Mouse (Mus musculus): Measurements from ENCODE around the gene 1600002K03Rik.

The 1600002K03Rik gene

GRCm38 (mm10) chr10:80169070-80169469 is 3.7 kb upstream of the 1600002K03Rik start:
- DNase-seq = peak; percentile 43

DNA sequence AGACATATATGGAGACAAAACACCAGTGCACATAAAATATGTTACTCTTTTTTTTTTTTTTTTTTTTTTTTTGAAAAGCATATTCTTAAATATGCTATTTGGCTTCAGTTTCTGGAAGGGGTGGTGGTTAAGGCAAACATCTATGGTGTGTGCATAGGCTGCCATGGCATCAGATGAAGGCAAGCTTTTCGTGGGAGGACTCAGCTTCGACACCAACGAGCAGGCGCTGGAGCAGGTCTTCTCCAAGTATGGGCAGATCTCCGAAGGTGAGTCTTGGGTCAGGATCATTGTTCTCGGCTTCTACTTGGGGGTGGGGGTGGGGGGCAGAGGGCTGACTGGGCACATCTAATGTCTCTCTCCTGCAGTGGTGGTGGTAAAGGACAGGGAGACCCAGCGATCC is 3.1 kb upstream of the 1600002K03Rik start:
- DNase-seq = peak; percentile 49

GRCm38 (mm10) chr10:80170052-80170451 is 2.7 kb upstream of the 1600002K03Rik start:
- DNase-seq = peak; percentile 66

GRCm38 (mm10) chr10:80170601-80171021 is 2.1 kb upstream of the 1600002K03Rik start:
- DNase-seq = peak; percentile 65

DNA sequence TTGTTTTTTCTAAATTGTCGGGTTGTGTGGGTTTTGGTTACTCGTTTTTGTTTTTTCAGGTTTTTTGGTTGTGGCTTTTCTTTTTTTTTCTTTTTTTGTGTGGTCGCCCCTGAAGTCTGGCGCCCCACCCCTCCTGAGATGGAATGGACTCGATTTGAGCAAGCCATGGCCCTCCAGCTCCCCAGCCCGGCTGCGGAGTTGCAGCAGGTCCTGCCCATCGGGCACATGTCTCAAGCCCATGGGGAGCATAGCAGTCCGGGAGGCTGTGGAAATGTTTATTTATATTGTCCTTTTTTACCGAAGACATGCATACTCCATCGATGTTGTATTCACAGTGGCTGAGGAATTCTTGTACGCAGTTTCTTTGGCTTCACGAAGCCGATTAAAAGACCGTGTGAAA is 1.5 kb upstream of the 1600002K03Rik start:
- peak; percentile 50 for DNase-seq

DNA sequence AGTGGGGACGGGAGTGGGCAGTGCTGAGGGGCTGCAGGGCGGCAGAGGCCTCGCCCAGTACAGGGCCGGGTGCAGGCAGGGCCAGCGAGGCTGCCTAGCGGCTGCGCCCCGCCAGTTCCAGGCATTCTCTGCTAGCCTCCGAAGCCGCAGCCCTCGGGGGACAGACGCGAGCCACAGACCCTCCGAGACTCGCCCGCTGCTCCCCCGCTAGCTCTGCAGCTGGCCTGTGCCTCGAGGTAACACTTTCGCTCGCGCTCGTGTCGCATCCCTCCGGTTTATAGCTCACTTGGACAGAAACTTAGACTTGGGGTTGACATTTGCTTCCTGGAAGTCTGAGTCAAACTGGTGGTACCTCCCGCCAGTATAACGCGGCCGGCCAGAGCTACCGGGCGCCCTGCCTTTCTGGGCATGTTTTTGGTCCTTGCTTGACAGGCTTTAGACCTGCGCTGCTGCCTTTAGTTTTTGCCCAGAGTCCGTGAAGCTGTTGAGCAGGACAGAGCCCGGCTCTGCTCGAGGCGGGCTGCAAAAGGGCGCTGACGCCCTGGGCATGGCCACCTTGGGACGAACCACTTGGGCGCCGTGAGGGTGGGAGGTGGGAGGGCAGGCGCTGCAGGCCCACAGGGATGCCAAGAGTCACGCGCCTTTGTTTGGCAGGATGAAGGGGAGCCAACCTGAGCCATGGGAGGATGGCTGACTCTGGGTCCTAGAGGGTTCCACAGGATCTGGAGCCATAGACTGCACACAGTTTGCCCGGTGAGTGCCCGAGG is 801 bp upstream of the 1600002K03Rik start:
- DNase-seq = peak; percentile 65

DNA sequence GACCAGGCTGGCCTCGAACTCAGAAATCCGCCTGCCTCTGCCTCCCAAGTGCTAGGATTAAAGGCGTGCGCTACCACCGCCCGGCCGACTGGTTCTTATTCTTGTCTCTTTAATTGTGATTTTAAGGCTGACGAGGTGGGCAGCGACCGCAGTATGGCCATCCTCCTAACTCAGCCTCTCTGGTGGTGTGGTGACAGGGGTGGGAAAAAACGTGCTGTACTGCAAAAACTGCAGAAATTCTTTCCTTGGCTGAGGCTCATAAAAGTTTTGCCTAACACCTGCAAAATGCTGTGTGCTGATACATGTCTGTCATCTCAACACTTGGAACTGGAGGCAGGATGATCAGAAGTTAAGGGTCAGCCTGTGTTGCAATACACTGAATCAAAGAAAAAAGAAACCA is 614 bp downstream of the 1600002K03Rik start:
- peak; percentile 58 for DNase-seq

DNA sequence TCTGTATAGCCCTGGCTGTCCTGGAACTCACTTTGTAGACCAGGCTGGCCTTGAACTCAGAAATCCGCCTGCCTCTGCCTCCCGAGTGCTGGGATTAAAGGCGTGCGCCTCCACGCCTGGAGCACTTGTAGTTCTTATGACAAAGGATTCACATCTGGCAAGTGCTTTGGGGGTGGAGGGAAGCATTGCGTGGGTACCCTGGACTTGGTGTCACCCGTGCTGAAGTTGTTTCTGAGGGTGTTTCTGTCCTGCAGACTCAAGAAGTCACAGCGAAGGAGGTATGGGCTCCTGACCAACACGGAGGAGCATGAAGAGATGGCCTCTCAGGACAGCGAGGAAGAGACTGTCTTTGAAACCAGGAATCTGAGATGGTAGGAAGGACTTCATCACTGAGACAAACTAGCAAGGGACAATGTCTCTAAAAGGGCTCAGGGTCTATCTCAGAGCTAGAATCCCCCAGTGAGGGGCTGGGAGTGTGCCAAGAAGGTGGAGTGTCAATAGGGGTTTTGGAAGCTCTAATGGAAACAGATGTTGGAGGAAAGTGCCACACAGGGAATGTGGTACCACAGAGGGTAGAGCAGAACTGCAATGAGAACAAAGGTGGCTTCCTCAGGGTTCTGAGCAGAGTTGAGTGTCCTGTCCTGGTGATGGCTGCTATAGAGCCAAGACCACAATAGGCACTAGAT is 1.4 kb downstream of the 1600002K03Rik start:
- DNase-seq = peak; percentile 62

GRCm38 (mm10) chr10:80174705-80175104 is 2.0 kb downstream of the 1600002K03Rik start:
- DNase-seq = peak; percentile 61

GRCm38 (mm10) chr10:80175536-80176269 is 3.0 kb downstream of the 1600002K03Rik start:
- DNase-seq = peak; percentile 55

GRCm38 (mm10) chr10:80176270-80176834 is 3.6 kb downstream of the 1600002K03Rik start:
- DNase-seq = peak; percentile 59

DNA sequence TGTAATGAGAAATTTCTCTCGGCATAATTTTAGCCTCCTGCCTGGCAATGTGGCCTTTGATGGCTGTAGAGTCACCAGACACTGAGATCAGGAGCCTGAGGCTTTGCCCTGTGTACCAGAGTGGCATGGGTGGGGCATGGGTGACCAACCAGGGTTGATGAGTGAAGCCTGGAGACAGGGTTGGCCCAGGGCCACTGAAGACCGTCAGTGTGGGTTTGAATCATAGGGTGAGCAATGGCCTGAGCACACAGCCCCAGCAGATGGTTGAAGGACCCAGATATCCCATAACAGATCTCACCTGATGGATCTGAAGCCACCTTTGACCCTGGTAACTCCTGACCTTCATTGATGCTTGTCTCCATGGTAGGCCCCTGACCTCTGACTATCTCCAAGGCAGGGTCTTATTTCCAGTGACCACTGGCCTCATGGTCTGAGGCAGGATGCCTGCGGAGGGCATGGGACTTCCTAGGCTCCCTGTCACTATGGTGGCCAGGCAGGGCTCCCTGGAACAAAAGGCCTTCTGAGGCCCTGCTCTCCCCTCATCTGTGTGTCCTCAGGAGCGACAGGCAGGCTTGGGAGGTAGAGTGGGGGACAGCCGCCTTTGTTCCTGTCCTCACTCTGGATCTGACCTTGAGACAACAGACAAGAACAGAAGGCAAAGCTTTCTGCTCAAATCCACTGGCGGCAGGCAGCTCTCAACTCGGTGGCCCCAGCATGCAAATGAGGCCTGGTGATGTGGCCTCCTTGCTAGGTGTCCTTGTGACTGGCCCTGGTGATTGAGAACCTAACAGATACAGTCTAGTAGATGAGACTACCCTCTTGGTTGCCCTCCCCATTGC is 4.9 kb downstream of the 1600002K03Rik start:
- peak; percentile 51 for DNase-seq

DNA sequence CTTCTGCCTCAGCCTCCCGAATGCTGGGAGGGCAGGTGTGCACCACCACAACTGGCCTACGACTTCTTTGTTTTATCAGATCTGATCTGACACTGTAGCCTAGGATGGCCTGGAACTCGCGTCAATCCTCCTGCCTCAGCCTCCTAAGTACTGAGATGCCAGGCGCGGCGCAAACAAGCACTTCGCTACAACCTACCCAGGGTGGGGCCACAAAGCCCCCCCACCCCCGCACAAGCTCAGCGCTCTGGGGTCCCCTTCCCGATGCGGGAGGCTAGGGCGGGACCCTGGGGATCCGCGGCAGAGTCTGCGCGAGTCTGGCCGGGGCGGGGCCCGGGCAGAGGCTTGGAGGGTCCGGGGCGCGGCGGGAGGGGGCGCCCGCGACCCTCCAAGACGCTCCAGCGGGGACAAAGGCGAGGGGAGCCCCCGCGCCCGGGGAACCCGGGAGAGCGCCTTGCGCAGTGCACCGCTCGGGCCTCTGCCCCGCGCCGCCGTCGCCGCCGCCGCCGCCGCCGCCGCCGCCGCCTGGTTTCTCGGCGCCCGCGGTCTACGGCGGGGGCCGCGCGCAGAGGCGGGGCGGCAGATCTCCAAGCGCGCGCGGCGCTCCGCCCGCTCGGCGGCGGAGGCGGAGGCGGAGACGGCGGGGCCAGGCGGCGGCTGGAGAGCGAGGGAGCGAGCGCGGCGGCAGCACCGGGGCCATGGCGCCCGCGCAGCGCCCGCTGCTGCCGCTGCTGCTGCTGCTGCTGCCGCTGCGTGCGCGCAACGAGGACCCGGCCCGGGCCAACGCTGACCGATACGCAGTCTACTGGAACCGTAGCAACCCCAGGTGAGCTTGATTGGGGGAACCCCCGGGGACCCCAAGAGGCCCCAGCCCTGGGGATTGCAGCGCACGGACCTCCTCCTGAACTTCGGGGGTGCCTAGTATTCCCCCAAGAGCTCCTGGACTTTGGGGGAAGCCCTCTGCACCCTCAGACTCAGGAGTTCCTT is 6.6 kb downstream of the 1600002K03Rik start, which contains the start of gene Efna2:
TSS of gene Efna2 (plus strand) at position 415 of the 984 bp plus-strand sequence.
- peak; percentile 66 for DNase-seq

DNA sequence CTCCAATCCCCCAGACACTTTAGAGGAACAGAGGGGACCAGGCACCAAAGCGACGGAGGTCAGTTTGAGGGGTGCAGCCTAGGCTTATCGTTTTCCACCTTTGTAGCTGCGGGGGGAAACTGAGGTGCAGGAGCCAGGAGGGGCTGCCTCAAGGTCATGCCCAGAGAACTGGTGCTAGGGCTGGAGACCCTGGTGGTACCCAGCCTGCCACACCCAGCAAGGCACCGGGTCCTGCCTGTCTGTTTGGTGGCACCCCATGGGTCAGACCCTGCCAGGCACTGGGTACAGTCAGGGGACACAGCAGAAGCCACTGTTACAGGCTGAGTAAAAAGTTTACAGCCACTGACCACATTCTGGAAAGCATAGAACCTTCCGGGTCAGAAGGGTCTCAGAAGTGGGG is 7.5 kb downstream of the 1600002K03Rik start:
- peak; percentile 49 for DNase-seq

- peak; percentile 43 for DNase-seq
Measured at GRCm38 (mm10) chr10:80180823-80181222, 8.1 kb downstream of the 1600002K03Rik start.

DNA sequence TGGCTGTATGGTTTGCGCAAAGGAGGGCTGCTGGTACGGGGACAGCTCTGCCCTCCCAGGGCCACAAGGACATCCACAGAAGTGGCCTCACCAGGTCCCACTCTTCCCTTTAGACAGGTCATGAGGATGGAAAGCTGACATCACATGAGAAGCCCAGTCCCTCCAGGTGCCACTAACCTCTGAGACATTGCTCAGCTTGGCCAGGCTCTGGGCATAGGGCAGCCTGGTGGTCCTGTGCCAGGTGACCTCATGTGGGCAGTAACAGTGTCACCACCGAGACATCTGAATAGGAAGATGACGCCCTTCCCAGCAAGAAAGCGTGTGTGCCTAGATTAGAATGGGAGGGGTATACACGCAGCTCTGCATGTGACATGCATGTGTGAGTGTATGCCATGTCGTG is 9.8 kb downstream of the 1600002K03Rik start:
- no peak for DNase-seq

DNA sequence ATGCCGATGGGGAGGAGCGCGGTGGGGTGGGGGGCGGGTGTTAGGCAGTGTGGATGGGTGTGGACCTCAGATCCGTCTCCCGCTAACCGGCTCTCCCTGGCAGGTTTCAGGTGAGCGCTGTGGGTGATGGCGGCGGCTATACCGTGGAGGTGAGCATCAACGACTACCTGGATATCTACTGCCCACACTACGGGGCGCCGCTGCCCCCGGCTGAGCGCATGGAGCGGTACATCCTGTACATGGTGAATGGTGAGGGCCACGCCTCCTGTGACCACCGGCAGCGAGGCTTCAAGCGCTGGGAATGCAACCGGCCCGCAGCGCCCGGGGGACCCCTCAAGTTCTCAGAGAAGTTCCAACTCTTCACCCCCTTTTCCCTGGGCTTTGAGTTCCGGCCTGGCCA is 13.9 kb downstream of the 1600002K03Rik start:
- DNase-seq = no peak

GRCm38 (mm10) chr10:80187739-80188138 is 15.0 kb downstream of the 1600002K03Rik start:
- DNase-seq = no peak

DNA sequence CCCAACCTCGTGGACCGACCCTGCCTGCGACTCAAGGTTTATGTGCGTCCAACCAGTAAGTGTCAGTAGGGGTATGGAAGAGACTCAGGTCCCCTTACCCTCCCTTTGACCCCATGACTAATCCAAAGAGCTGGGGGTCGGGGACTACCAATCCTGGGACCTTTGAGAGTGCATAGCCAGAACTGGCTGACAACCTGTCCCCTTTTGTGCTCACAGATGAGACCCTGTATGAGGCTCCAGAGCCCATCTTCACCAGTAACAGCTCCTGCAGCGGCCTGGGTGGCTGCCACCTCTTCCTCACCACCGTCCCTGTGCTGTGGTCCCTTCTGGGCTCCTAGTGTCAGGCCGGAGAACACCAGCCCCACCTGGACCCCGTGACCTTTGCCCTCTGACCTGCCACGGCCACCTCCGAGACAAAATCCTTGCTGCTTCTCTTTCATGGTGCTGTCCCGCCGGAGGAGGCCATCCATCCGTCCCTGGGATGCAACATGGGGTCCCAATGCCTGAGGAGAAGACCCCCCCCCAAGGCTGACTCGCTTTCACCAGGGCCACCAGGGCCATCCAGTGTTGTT is 15.8 kb downstream of the 1600002K03Rik start:
- no peak for DNase-seq

- peak; percentile 14 for DNase-seq
Measured at GRCm38 (mm10) chr10:80189999-80190398, 17.3 kb downstream of the 1600002K03Rik start.

All from cerebellum, adult 11-12 months (tissue).